Mouse (Mus musculus) embryonic facial prominence, embryonic 14.5 days (tissue): ENCODE data around the gene Cyld. TPM values are rescaled to one million over a fixed set of nuclear protein-coding genes. Genes with fewer than 3 reads are reported as not detected.

Experiments
- ATAC-seq: fragments of 200-750 bp; cut with Nextera tagmentation; 2 replicates; pipeline ENCODE4 v1.8.0; 2017; ENCODE audit warnings: low read depth, moderate number of reproducible peaks, moderate TSS enrichment
- DNase-seq: peaks from one replicate; pipeline ENCODE4 v3.0.0-alpha.2; 2015; ENCODE audit warnings: low spot score
- H3K27ac ChIP-seq: fragments of 300-500 bp; sonication (generic); replicated peaks from 2 replicates; pipeline ENCODE4 v1.5.1; 2014; ENCODE audit warnings: low read depth, mild to moderate bottlenecking, low read length, moderate library complexity
- H3K27me3 ChIP-seq: fragments of 300-500 bp; sonication (generic); replicated peaks from 2 replicates; pipeline ENCODE4 v1.6.1; 2014; ENCODE audit warnings: low read length; ENCODE audit not compliant: control insufficient read depth, insufficient read depth
- H3K36me3 ChIP-seq: fragments of 300-500 bp; sonication (generic); 2 replicates; pipeline ENCODE4 v1.6.1; 2014; ENCODE audit warnings: low read length, mixed read lengths; ENCODE audit not compliant: control insufficient read depth, insufficient read depth
- H3K4me1 ChIP-seq: fragments of 300-500 bp; sonication (generic); 2 replicates; pipeline ENCODE4 v1.6.1; 2014; ENCODE audit warnings: antibody characterized with exemption, low read length; ENCODE audit not compliant: control insufficient read depth, insufficient read depth
- H3K4me2 ChIP-seq: fragments of 300-500 bp; sonication (generic); 2 replicates; pipeline ENCODE4 v1.6.1; 2014; ENCODE audit warnings: low read depth, mild to moderate bottlenecking, low read length, moderate library complexity, mixed read lengths
- H3K4me3 ChIP-seq: fragments of 300-500 bp; sonication (generic); 2 replicates; pipeline ENCODE4 v1.5.1; 2014; ENCODE audit warnings: low read depth, mild to moderate bottlenecking, low read length
- H3K9ac ChIP-seq: fragments of 300-500 bp; sonication (generic); 2 replicates; pipeline ENCODE4 v1.6.1; 2014; ENCODE audit warnings: low read depth, mild to moderate bottlenecking, low read length, moderate library complexity, mixed read lengths
- H3K9me3 ChIP-seq: fragments of 300-500 bp; sonication (generic); 2 replicates; pipeline ENCODE4 v1.6.1; 2016; ENCODE audit warnings: low read length; ENCODE audit not compliant: control insufficient read depth
- WGBS: fragments of 180-500 bp; shearing (Covaris S2); extraction: QIAGEN DNeasy Blood & Tissue Kit; methylation state at CpG from one replicate; pipeline ENCODE4 v1.1.7; 2014; 5-methylcytosine and 5-hydroxymethylcytosine counted together
- polyA plus RNA-seq: library from polyadenylated mRNA; unstranded; fragments of >200 nt; fragmentation: Nextera tagmentation; extraction: Ambion mirVana; gene quantifications from 2 replicates; pipeline ENCODE4 v1.2.1, GENCODE M21; 2014

The Cyld gene
- polyA plus RNA-seq, 1 experiment from 2014 or later: 12.0 TPM

- Histone ChIP-seq H3K4me2 (no peak overlapping the region), H3K27me3 (no peaks in the 10 kb centered on the region), H3K36me3 (no peaks in the 10 kb centered on the region), H3K4me3 (no peak overlapping the region), H3K4me1 (no peaks in the 10 kb centered on the region; the same call in 1 of the 2 replicates), H3K9me3 (no peaks in the 10 kb centered on the region), H3K9ac (no peak overlapping the region), H3K27ac (no peak overlapping the region)
- 81% methylated on average over 19 of the region's 19 CpGs for WGBS
- DNase-seq (no peak), ATAC-seq (no peak)
These were observed 31.9 kb upstream of the Cyld start for GRCm38 (mm10) chr8:88664947-88665346.

DNA sequence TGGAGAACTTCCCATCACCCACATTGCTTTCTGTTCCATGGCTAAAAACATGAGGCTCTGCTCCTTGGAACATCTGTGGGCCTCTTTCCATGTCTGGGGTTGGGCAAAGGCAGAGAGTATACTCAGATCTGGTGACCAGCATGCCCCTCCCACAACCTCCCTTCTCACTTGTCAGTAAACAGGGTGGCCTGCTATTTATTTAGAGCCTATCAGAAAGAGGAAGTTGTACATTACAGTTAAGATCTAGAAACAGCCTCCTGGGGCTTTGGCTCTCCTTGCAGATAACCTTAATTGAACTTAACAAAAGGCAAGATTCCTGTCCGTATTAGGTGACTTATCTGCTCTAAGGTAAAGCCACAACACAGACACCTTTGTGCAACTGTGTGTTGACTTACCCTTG, 30.4 kb upstream of the Cyld start:
- H3K27me3 ChIP-seq: no peaks in the 10 kb centered on the region
- H3K9me3 ChIP-seq: no peaks in the 10 kb centered on the region
- ATAC-seq (no peak), DNase-seq (no peak)
- H3K4me1 ChIP-seq: peaks cover 2% of the 10 kb centered on the region; the same call in 1 of the 2 replicates
- 43% methylated on average over 1 of the region's 1 CpGs for WGBS
- H3K4me3 ChIP-seq: no peak overlapping the region
- H3K27ac ChIP-seq: no peak overlapping the region
- H3K9ac ChIP-seq: no peak overlapping the region
- no peak overlapping the region for H3K4me2 ChIP-seq
- no peaks in the 10 kb centered on the region for H3K36me3 ChIP-seq

- H3K9ac ChIP-seq: no peak overlapping the region
- no peak overlapping the region for H3K4me2 ChIP-seq
- DNase-seq (peak; percentile 68), ATAC-seq (peak; percentile 74)
- H3K9me3 ChIP-seq: no peaks in the 10 kb centered on the region
- no peaks in the 10 kb centered on the region for H3K36me3 ChIP-seq
- H3K4me1 ChIP-seq: peaks cover 2% of the 10 kb centered on the region; the same call in 1 of the 2 replicates
- H3K27ac ChIP-seq: no peak overlapping the region
- H3K4me3 ChIP-seq: no peak overlapping the region
- 55% methylated on average over 14 of the region's 14 CpGs for WGBS
- H3K27me3 ChIP-seq: no peaks in the 10 kb centered on the region
These were observed 28.3 kb upstream of the Cyld start for GRCm38 (mm10) chr8:88668400-88669086.

DNA sequence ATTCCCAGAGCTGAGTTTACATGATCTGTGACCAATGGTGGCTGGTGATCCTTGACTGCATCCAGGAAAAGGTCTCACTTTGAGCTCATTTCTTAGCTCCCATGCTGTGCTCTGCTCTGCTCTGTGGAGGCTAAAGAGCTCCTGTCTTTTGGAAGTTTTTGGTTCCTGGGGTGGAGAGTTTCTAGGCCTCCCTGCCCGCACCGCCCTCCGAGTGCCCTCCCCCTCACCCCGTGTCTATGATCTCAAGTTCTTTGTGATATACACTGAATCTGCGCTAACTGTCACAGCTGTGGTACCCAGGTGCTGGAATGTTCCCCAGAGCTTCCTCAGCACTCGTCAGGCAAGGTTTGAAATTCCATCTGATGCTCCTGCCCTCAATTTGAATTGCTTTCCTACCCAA, 26.0 kb upstream of the Cyld start:
- 0 out of 2 replicates have a peak, but pooled peaks have one; percentile 31 for ATAC-seq
- DNase-seq: peak; percentile 33
- H3K4me2 ChIP-seq: no peak overlapping the region

GRCm38 (mm10) chr8:88671575-88671974, 25.3 kb upstream of the Cyld start:
- H3K9ac ChIP-seq: no peak overlapping the region
- no peaks in the 10 kb centered on the region for H3K9me3 ChIP-seq
- H3K4me2 ChIP-seq: no peak overlapping the region
- ATAC-seq (no peak), DNase-seq (no peak)
- no peaks in the 10 kb centered on the region for H3K27me3 ChIP-seq
- H3K4me1 ChIP-seq: peaks cover 2% of the 10 kb centered on the region; the same call in 1 of the 2 replicates
- no peaks in the 10 kb centered on the region for H3K36me3 ChIP-seq
- H3K27ac ChIP-seq: no peak overlapping the region
- H3K4me3 ChIP-seq: no peak overlapping the region
- WGBS: 59% methylated on average over 10 of the region's 10 CpGs

More for the DNA sequence above, 26.0 kb upstream of the Cyld start:
- H3K27ac ChIP-seq: no peak overlapping the region
- no peaks in the 10 kb centered on the region for H3K9me3 ChIP-seq
- H3K9ac ChIP-seq: no peak overlapping the region
- H3K36me3 ChIP-seq: no peaks in the 10 kb centered on the region
- WGBS: 70% methylated on average over 6 of the region's 6 CpGs
- H3K27me3 ChIP-seq: no peaks in the 10 kb centered on the region
- peaks cover 2% of the 10 kb centered on the region; the same call in 1 of the 2 replicates for H3K4me1 ChIP-seq
- H3K4me3 ChIP-seq: no peak overlapping the region

- no peaks in the 10 kb centered on the region for H3K27me3 ChIP-seq
These were observed 23.0 kb upstream of the Cyld start for GRCm38 (mm10) chr8:88673859-88674258.

GRCm38 (mm10) chr8:88675372-88676165, 21.3 kb upstream of the Cyld start:
- Histone ChIP-seq H3K9ac (no peak overlapping the region), H3K4me1 (peaks cover 6% of the 10 kb centered on the region; the same call in 1 of the 2 replicates), H3K4me3 (no peak overlapping the region), H3K27ac (no peak overlapping the region), H3K27me3 (no peaks in the 10 kb centered on the region), H3K36me3 (no peaks in the 10 kb centered on the region), H3K9me3 (no peaks in the 10 kb centered on the region), H3K4me2 (no peak overlapping the region)
- ATAC-seq: no peak
- WGBS: 86% methylated on average over 12 of the region's 12 CpGs
- DNase-seq: no peak

More at GRCm38 (mm10) chr8:88673859-88674258, 23.0 kb upstream of the Cyld start:
- Histone ChIP-seq H3K4me3 (no peak overlapping the region), H3K4me2 (no peak overlapping the region), H3K4me1 (peaks cover 6% of the 10 kb centered on the region; the same call in 1 of the 2 replicates), H3K27ac (no peak overlapping the region), H3K36me3 (no peaks in the 10 kb centered on the region), H3K9me3 (no peaks in the 10 kb centered on the region), H3K9ac (no peak overlapping the region)
- no peak for ATAC-seq
- 77% methylated on average over 5 of the region's 5 CpGs for WGBS
- no peak for DNase-seq

DNA sequence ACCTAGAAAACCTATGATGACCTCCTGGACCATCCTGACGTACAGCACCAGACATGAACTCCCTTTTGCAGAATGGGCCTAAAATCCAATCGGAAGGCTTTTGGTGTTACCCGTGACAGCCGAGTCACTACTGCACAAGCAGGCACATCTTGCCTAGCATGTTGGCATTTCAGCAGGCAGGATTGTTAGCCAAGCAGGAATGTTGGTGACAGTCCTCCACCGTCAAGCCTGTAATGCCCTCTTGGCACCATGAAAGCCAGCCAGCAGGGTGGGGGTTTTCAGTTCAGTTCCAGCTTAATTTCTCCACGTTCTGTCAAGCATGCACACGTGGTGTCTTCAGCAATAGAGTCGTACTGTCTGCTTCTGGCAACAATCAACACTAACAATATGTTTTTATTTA, 19.8 kb upstream of the Cyld start:
- DNase-seq (peak; percentile 68), ATAC-seq (no peak)
- Histone ChIP-seq H3K4me3 (no peak overlapping the region), H3K4me2 (no peak overlapping the region), H3K36me3 (no peaks in the 10 kb centered on the region), H3K27me3 (no peaks in the 10 kb centered on the region), H3K27ac (no peak overlapping the region), H3K9ac (no peak overlapping the region), H3K9me3 (no peaks in the 10 kb centered on the region), H3K4me1 (peaks cover 4% of the 10 kb centered on the region; the same call in 1 of the 2 replicates)
- 60% methylated on average over 8 of the region's 8 CpGs for WGBS
